Mouse (Mus musculus) hindbrain, embryonic 16.5 days (tissue): ENCODE data around the gene Vps45. TPM values are rescaled to one million over a fixed set of nuclear protein-coding genes. Genes with fewer than 3 reads are reported as not detected.

Experiments
- ATAC-seq: fragments of 200-750 bp; cut with Nextera tagmentation; 2 replicates; pipeline ENCODE4 v1.8.0; 2017; ENCODE audit warnings: moderate TSS enrichment, moderate library complexity
- H3K27ac ChIP-seq: fragments of 300-500 bp; sonication (generic); 2 replicates; pipeline ENCODE4 v1.5.1; 2014; ENCODE audit warnings: low read depth, mild to moderate bottlenecking, control low read depth, low read length, moderate library complexity
- H3K27me3 ChIP-seq: fragments of 300-500 bp; sonication (generic); replicated peaks from 2 replicates; pipeline ENCODE4 v1.6.1; 2014; ENCODE audit warnings: low read length; ENCODE audit not compliant: control insufficient read depth, insufficient read depth
- H3K36me3 ChIP-seq: fragments of 300-500 bp; sonication (generic); 2 replicates; pipeline ENCODE4 v1.6.1; 2014; ENCODE audit warnings: mild to moderate bottlenecking, low read length, moderate library complexity, mixed read lengths; ENCODE audit not compliant: control insufficient read depth, insufficient read depth
- H3K4me1 ChIP-seq: fragments of 300-500 bp; sonication (generic); 2 replicates; pipeline ENCODE4 v1.6.1; 2014; ENCODE audit warnings: low read depth, low read length; ENCODE audit not compliant: control insufficient read depth, insufficient read depth
- H3K4me2 ChIP-seq: fragments of 300-500 bp; sonication (generic); 2 replicates; pipeline ENCODE4 v1.6.1; 2014; ENCODE audit warnings: mild to moderate bottlenecking, low read length, control low read depth, moderate library complexity
- H3K4me3 ChIP-seq: fragments of 300-500 bp; sonication (generic); 2 replicates; pipeline ENCODE4 v1.5.1; 2014; ENCODE audit warnings: mild to moderate bottlenecking, low read length, control low read depth, moderate library complexity
- H3K9ac ChIP-seq: fragments of 300-500 bp; sonication (generic); 2 replicates; pipeline ENCODE4 v1.6.1; 2014; ENCODE audit warnings: low read depth, mild to moderate bottlenecking, control low read depth, low read length, moderate library complexity
- H3K9me3 ChIP-seq: fragments of 300-500 bp; sonication (generic); 2 replicates; pipeline ENCODE4 v1.6.1; 2014; ENCODE audit warnings: mild to moderate bottlenecking, low read length, moderate library complexity; ENCODE audit not compliant: control insufficient read depth
- WGBS: fragments of 180-500 bp; shearing (Covaris S2); extraction: QIAGEN DNeasy Blood & Tissue Kit; methylation state at CpG from one replicate; pipeline ENCODE4 v1.1.7; 2014; 5-methylcytosine and 5-hydroxymethylcytosine counted together
- polyA plus RNA-seq: library from polyadenylated mRNA; unstranded; fragments of >200 nt; fragmentation: Nextera tagmentation; extraction: Ambion mirVana; gene quantifications from 2 replicates; pipeline ENCODE4 v1.2.1, GENCODE M21; 2015

Gene Vps45
- polyA plus RNA-seq, 1 experiment from 2014 or later = 60.8 TPM

GRCm38 (mm10) chr3:95990413-95990941 is 67.8 kb downstream of the Vps45 start:
- 89% methylated on average over 12 of the region's 12 CpGs for WGBS

GRCm38 (mm10) chr3:95988969-95989368 is 69.3 kb downstream of the Vps45 start:
- Histone ChIP-seq H3K9ac (no peak overlapping the region), H3K4me3 (no peak overlapping the region), H3K36me3 (peaks cover 37% of the 10 kb centered on the region), H3K9me3 (no peaks in the 10 kb centered on the region), H3K27ac (no peak overlapping the region), H3K4me2 (no peak overlapping the region), H3K4me1 (peaks cover 39% of the 10 kb centered on the region), H3K27me3 (no peaks in the 10 kb centered on the region)
- 51% methylated on average over 10 of the region's 10 CpGs for WGBS
- no peak for ATAC-seq

More at GRCm38 (mm10) chr3:95990413-95990941, 67.8 kb downstream of the Vps45 start:
- H3K9ac ChIP-seq = no peak overlapping the region
- peaks cover 37% of the 10 kb centered on the region for H3K4me1 ChIP-seq
- ATAC-seq = no peak
- H3K27me3 ChIP-seq = no peaks in the 10 kb centered on the region
- no peak overlapping the region for H3K27ac ChIP-seq
- H3K4me2 ChIP-seq = no peak overlapping the region
- no peaks in the 10 kb centered on the region for H3K9me3 ChIP-seq
- no peak overlapping the region for H3K4me3 ChIP-seq
- H3K36me3 ChIP-seq = peaks cover 37% of the 10 kb centered on the region

GRCm38 (mm10) chr3:95988138-95988537 is 70.1 kb downstream of the Vps45 start:
- Histone ChIP-seq H3K4me1 (peaks cover 31% of the 10 kb centered on the region), H3K4me2 (no peak overlapping the region), H3K27ac (no peak overlapping the region), H3K4me3 (no peak overlapping the region), H3K36me3 (peaks cover 37% of the 10 kb centered on the region), H3K27me3 (no peaks in the 10 kb centered on the region), H3K9ac (no peak overlapping the region), H3K9me3 (no peaks in the 10 kb centered on the region)
- 94% methylated on average over 1 of the region's 1 CpGs for WGBS
- ATAC-seq = no peak

DNA sequence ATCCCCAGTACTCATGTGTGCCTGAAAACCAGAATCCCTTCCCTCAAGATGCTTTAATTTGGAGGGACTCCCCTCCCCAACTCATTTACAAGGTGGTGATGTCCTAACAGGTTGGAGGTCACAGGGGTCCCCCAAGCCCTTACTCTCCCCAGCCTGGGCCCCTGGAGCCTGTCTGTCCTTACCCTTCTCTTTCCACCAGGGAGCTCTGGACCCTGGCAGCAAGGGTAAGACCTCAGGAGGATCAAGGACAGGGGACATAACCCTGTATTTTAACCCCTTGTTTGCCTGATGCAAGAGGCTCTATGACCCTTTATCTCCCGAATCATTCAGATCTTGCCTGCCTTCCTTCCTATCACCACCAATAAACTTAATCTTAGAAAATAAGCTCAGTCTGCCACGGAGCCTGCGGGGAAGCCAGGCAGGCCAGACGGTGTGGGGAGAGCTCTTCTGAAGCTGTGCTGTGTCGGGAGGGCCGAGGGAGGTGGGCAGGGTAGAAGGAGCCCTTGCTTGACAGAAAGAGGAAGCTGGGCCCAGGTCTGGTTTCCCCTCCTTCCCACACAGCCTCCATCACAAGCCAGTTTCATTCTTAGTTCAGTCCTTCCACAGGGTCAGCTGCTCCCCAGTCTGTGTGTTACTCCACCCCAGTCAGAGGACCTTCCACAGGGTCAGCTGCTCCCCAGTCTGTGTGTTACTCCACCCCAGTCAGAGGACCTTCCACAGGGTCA is 70.7 kb downstream of the Vps45 start:
- Histone ChIP-seq H3K9ac (no peak overlapping the region), H3K36me3 (peaks cover 37% of the 10 kb centered on the region), H3K4me2 (no peak overlapping the region), H3K4me3 (no peak overlapping the region), H3K27me3 (no peaks in the 10 kb centered on the region), H3K27ac (no peak overlapping the region), H3K4me1 (peaks cover 25% of the 10 kb centered on the region), H3K9me3 (no peaks in the 10 kb centered on the region)
- no peak for ATAC-seq
- 79% methylated on average over 6 of the region's 6 CpGs for WGBS

GRCm38 (mm10) chr3:95986984-95987383 is 71.3 kb downstream of the Vps45 start:
- H3K9me3 ChIP-seq = no peaks in the 10 kb centered on the region
- peaks cover 36% of the 10 kb centered on the region for H3K36me3 ChIP-seq
- peaks cover 21% of the 10 kb centered on the region for H3K4me1 ChIP-seq
- H3K27ac ChIP-seq = no peak overlapping the region
- no peak overlapping the region for H3K9ac ChIP-seq
- no peaks in the 10 kb centered on the region for H3K27me3 ChIP-seq
- no peak overlapping the region for H3K4me2 ChIP-seq
- 65% methylated on average over 4 of the region's 4 CpGs for WGBS
- no peak overlapping the region for H3K4me3 ChIP-seq
- ATAC-seq = no peak

DNA sequence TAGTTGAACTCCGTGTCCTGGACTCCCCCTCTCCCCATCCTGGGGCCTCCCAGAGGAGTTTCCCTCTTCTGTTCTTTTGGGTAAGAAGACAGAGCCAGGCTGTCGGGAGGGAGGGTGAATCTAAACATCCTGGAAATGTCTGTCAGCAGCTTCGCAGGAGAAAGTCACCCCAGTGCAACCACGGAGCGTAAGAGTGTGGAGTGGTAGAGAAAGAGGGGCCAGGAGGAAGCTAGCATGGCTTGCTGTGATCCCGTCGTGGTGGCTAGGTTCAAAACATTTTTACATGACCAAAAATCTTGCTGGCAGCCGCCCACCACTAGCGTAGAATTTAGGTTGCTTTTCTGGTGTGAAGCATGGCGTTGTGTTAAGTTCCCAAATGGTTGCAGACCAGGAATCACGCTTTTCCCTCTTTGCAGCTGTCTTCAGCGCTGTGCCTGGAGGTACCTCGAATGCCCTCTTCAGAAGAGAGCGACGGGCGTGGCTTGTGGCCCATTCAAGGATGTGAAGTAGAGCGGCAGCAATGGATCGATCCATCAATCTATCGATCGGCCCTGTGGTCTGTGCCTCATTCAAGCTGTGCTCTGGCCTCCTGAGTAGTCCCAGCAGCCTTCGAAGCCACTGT is 72.2 kb downstream of the Vps45 start:
- ATAC-seq = peak; percentile 16; the same call in 1 of the 2 replicates
- Histone ChIP-seq H3K4me2 (peak overlapping the region; percentile 50), H3K36me3 (peaks cover 28% of the 10 kb centered on the region), H3K27ac (peak overlapping the region; percentile 85), H3K9ac (peak overlapping the region; percentile 50), H3K27me3 (no peaks in the 10 kb centered on the region), H3K9me3 (no peaks in the 10 kb centered on the region), H3K4me1 (peaks cover 21% of the 10 kb centered on the region), H3K4me3 (peak overlapping the region; percentile 14)
- 1% methylated on average over 21 of the region's 21 CpGs for WGBS

DNA sequence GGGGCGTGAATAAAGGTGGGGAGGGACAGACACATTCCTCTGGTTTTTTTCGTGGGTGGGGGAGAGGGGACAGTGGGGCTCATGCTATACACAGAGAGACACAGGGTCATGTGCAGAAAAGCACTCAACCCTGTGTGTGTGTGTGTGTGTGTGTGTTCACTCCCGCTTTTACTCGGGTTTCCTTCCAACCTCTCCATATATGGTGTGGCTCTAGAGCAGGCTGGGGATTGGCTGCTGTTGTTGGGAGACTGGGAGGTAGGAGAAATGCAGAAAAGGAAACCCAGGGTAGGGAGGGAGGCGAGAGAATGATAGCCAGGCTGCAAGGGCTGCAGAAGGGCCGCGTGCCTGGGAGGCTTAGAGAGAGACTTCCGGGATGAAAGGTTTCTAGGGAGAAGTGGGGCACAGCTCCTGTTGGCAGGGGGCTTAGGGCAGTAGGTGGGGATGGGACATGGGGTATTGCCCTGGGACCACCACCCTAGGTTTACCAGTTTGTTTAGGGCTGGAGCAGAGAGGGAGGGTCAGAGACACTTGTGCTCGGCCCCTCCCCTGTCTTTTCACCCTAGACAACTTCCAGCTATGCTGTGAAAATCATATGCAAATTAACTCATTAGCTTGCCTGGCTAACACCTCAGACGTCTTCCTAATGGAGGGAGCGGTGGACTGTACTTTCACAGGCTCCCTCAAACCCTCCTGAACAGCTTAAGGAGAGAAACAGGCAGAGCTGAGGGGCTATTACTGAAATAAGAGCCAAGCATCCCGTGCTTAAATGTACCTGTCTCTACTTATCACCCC is 72.9 kb downstream of the Vps45 start:
- Histone ChIP-seq H3K27ac (peak overlapping the region; percentile 85), H3K36me3 (peaks cover 22% of the 10 kb centered on the region), H3K4me3 (peak overlapping the region; percentile 14), H3K4me2 (peak overlapping the region; percentile 50), H3K9ac (peak overlapping the region; percentile 50), H3K9me3 (no peaks in the 10 kb centered on the region), H3K27me3 (no peaks in the 10 kb centered on the region), H3K4me1 (peaks cover 21% of the 10 kb centered on the region)
- 2% methylated on average over 12 of the region's 12 CpGs for WGBS
- ATAC-seq = peak; percentile 94

GRCm38 (mm10) chr3:95982129-95982528 is 76.1 kb downstream of the Vps45 start:
- Histone ChIP-seq H3K36me3 (no peaks in the 10 kb centered on the region), H3K27ac (no peak overlapping the region), H3K27me3 (no peaks in the 10 kb centered on the region), H3K4me3 (no peak overlapping the region), H3K4me2 (no peak overlapping the region), H3K9ac (no peak overlapping the region), H3K9me3 (no peaks in the 10 kb centered on the region), H3K4me1 (peaks cover 21% of the 10 kb centered on the region)
- ATAC-seq = no peak
- WGBS = 95% methylated on average over 4 of the region's 4 CpGs
